Mouse (Mus musculus) midbrain, embryonic 16.5 days (tissue): Measurements from ENCODE around the gene Ccdc83. TPM values are rescaled to one million over a fixed set of nuclear protein-coding genes. Genes with fewer than 3 reads are reported as not detected.

ENCODE experiments used
- ATAC-seq: fragments of 200-750 bp; cut with Nextera tagmentation; 2 replicates; pipeline ENCODE4 v1.8.0; 2017; ENCODE audit warnings: moderate TSS enrichment
- H3K27ac ChIP-seq: fragments of 300-500 bp; sonication (generic); 2 replicates; pipeline ENCODE4 v1.5.1; 2014; ENCODE audit warnings: mild to moderate bottlenecking, low read length, mixed read lengths
- H3K27me3 ChIP-seq: fragments of 300-500 bp; sonication (generic); 2 replicates; pipeline ENCODE4 v1.6.1; 2014; ENCODE audit warnings: low read depth, low read length, mixed read lengths; ENCODE audit not compliant: control insufficient read depth, insufficient read depth
- H3K36me3 ChIP-seq: fragments of 300-500 bp; sonication (generic); 2 replicates; pipeline ENCODE4 v1.6.1; 2014; ENCODE audit warnings: mild to moderate bottlenecking, low read length, moderate library complexity, mixed read lengths; ENCODE audit not compliant: control insufficient read depth, insufficient read depth
- H3K4me1 ChIP-seq: fragments of 300-500 bp; sonication (generic); 2 replicates; pipeline ENCODE4 v1.6.1; 2014; ENCODE audit warnings: mild to moderate bottlenecking, low read length, mixed read lengths; ENCODE audit not compliant: control insufficient read depth, insufficient read depth
- H3K4me2 ChIP-seq: fragments of 300-500 bp; sonication (generic); 2 replicates; pipeline ENCODE4 v1.6.1; 2014; ENCODE audit warnings: mild to moderate bottlenecking, low read length, mixed read lengths
- H3K4me3 ChIP-seq: fragments of 300-500 bp; sonication (generic); 2 replicates; pipeline ENCODE4 v1.5.1; 2014; ENCODE audit warnings: low read depth, mild to moderate bottlenecking, low read length, moderate library complexity, mixed read lengths
- H3K9ac ChIP-seq: fragments of 300-500 bp; sonication (generic); 2 replicates; pipeline ENCODE4 v1.6.1; 2014; ENCODE audit warnings: low read depth, low read length, mixed read lengths
- H3K9me3 ChIP-seq: fragments of 300-500 bp; sonication (generic); replicated peaks from 2 replicates; pipeline ENCODE4 v1.6.1; 2014; ENCODE audit warnings: mild to moderate bottlenecking, low read length, mixed read lengths; ENCODE audit not compliant: control insufficient read depth, poor library complexity, severe bottlenecking
- WGBS: fragments of 180-500 bp; shearing (Covaris S2); extraction: QIAGEN DNeasy Blood & Tissue Kit; methylation state at CpG from one replicate; pipeline ENCODE4 v1.1.7; 2014; 5-methylcytosine and 5-hydroxymethylcytosine counted together
- polyA plus RNA-seq: library from polyadenylated mRNA; unstranded; fragments of >200 nt; fragmentation: Nextera tagmentation; extraction: Ambion mirVana; gene quantifications from 2 replicates; pipeline ENCODE4 v1.2.1, GENCODE M21; 2015

The Ccdc83 gene
- polyA plus RNA-seq, 1 experiment from 2014 or later: not detected

DNA sequence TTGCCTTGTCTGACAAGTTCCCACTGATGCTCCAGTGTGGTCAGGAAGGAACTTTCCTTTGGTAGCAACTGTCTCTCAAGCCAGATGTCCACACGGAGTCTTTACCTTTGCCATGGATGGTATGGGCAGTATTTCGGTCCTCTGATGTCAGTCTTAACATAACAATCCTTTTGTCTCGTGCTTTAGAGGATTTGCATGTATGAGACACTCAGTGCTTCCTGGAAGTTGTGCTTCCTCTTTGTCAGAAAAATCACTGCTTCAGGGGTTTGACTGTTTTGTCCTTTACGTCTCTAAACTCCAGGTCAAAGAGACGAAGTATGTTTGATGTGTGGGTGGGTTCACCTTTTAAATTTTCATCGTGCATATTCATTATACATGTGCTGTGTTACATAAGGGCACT, 26.3 kb upstream of the Ccdc83 start:
- Histone ChIP-seq H3K9me3 (no peaks in the 10 kb centered on the region), H3K4me3 (no peak overlapping the region), H3K27ac (no peak overlapping the region), H3K4me2 (no peak overlapping the region), H3K27me3 (no peaks in the 10 kb centered on the region), H3K36me3 (no peaks in the 10 kb centered on the region), H3K9ac (no peak overlapping the region), H3K4me1 (no peaks in the 10 kb centered on the region)
- no peak for ATAC-seq
- WGBS: 88% methylated on average over 6 of the region's 6 CpGs

- Histone ChIP-seq H3K4me3 (no peak overlapping the region), H3K4me2 (no peak overlapping the region), H3K27me3 (no peaks in the 10 kb centered on the region), H3K9me3 (no peaks in the 10 kb centered on the region), H3K27ac (no peak overlapping the region), H3K4me1 (no peaks in the 10 kb centered on the region), H3K9ac (no peak overlapping the region), H3K36me3 (no peaks in the 10 kb centered on the region)
- 73% methylated on average over 7 of the region's 7 CpGs for WGBS
- no peak for ATAC-seq
These were observed 19.2 kb upstream of the Ccdc83 start for GRCm38 (mm10) chr7:90284793-90285192.

- H3K9ac ChIP-seq: no peak overlapping the region
- no peaks in the 10 kb centered on the region for H3K9me3 ChIP-seq
- H3K4me3 ChIP-seq: no peak overlapping the region
- H3K27me3 ChIP-seq: no peaks in the 10 kb centered on the region
- H3K4me1 ChIP-seq: no peaks in the 10 kb centered on the region
- no peaks in the 10 kb centered on the region for H3K36me3 ChIP-seq
- 100% methylated on average over 1 of the region's 1 CpGs for WGBS
- no peak overlapping the region for H3K4me2 ChIP-seq
- no peak overlapping the region for H3K27ac ChIP-seq
- ATAC-seq: no peak
These were observed 17.2 kb upstream of the Ccdc83 start for GRCm38 (mm10) chr7:90282786-90283185.

- Histone ChIP-seq H3K4me3 (no peak overlapping the region), H3K36me3 (no peaks in the 10 kb centered on the region), H3K27ac (no peak overlapping the region), H3K4me1 (no peaks in the 10 kb centered on the region), H3K27me3 (no peaks in the 10 kb centered on the region), H3K4me2 (no peak overlapping the region), H3K9ac (no peak overlapping the region), H3K9me3 (no peaks in the 10 kb centered on the region)
- ATAC-seq: no peak
- WGBS: 84% methylated on average over 11 of the region's 11 CpGs
These were observed 16.4 kb upstream of the Ccdc83 start for GRCm38 (mm10) chr7:90281759-90282546.

GRCm38 (mm10) chr7:90280878-90281277, 15.3 kb upstream of the Ccdc83 start:
- Histone ChIP-seq H3K36me3 (no peaks in the 10 kb centered on the region), H3K4me2 (no peak overlapping the region), H3K9ac (no peak overlapping the region), H3K27ac (no peak overlapping the region), H3K4me1 (no peaks in the 10 kb centered on the region), H3K4me3 (no peak overlapping the region), H3K27me3 (no peaks in the 10 kb centered on the region), H3K9me3 (no peaks in the 10 kb centered on the region)
- no peak for ATAC-seq
- WGBS: 56% methylated on average over 8 of the region's 8 CpGs

GRCm38 (mm10) chr7:90280274-90280875, 14.8 kb upstream of the Ccdc83 start:
- no peaks in the 10 kb centered on the region for H3K27me3 ChIP-seq
- WGBS: 65% methylated on average over 11 of the region's 11 CpGs
- no peaks in the 10 kb centered on the region for H3K9me3 ChIP-seq
- H3K4me3 ChIP-seq: no peak overlapping the region
- ATAC-seq: no peak
- no peak overlapping the region for H3K9ac ChIP-seq
- no peak overlapping the region for H3K4me2 ChIP-seq
- no peak overlapping the region for H3K27ac ChIP-seq
- H3K36me3 ChIP-seq: no peaks in the 10 kb centered on the region
- no peaks in the 10 kb centered on the region for H3K4me1 ChIP-seq

- Histone ChIP-seq H3K4me1 (no peaks in the 10 kb centered on the region), H3K4me2 (no peak overlapping the region), H3K27me3 (no peaks in the 10 kb centered on the region), H3K9ac (no peak overlapping the region), H3K36me3 (no peaks in the 10 kb centered on the region), H3K27ac (no peak overlapping the region), H3K9me3 (no peaks in the 10 kb centered on the region), H3K4me3 (no peak overlapping the region)
- WGBS: 84% methylated on average over 4 of the region's 4 CpGs
- ATAC-seq: no peak
These were observed 13.6 kb upstream of the Ccdc83 start for GRCm38 (mm10) chr7:90279136-90279535.

DNA sequence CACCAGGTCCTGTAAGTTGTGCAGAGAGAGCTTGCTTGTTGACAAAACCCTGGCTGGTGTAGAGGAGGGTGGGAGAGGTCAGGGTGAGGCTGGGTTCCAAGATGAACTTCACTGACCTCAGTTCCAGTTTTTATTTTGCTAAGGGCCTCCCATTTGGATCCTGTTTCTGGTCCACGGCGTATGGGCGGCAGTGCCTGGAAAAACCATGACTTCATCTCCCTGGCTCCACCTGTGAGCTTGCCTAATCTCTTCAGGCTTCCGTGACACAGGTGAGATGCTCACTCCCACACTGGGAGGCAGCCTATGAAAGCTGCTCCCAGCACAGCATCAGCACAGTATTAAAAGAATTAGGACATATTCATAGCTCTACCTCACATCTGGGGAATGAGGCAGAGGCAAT, 12.2 kb upstream of the Ccdc83 start:
- Histone ChIP-seq H3K9me3 (no peaks in the 10 kb centered on the region), H3K36me3 (no peaks in the 10 kb centered on the region), H3K27ac (no peak overlapping the region), H3K4me2 (no peak overlapping the region), H3K27me3 (no peaks in the 10 kb centered on the region), H3K4me1 (no peaks in the 10 kb centered on the region), H3K9ac (no peak overlapping the region), H3K4me3 (no peak overlapping the region)
- no peak for ATAC-seq
- 90% methylated on average over 4 of the region's 4 CpGs for WGBS

DNA sequence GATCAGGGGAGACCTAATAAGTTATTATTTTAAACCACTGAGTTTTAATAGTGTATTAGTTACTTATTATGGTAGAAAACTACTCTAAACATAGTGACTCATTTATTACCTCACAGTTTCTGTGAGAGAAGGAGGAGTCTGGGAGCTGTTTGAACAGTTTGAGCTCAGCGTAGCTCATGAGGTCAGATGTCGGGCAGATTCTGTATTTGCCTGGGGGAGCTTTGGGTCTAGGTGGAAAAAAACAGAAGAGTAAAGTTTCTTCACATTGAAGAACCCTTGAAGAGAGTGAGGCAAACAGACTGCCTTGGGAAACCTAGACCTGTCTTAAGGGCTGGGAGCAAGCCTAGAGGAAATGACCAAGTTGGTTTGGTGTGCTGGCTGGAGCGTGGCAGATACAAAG, 11.7 kb upstream of the Ccdc83 start:
- H3K4me1 ChIP-seq: no peaks in the 10 kb centered on the region
- no peak overlapping the region for H3K4me2 ChIP-seq

More for the DNA sequence above, 11.7 kb upstream of the Ccdc83 start:
- no peaks in the 10 kb centered on the region for H3K9me3 ChIP-seq
- no peaks in the 10 kb centered on the region for H3K27me3 ChIP-seq
- H3K4me3 ChIP-seq: no peak overlapping the region
- WGBS: 89% methylated on average over 3 of the region's 3 CpGs
- no peaks in the 10 kb centered on the region for H3K36me3 ChIP-seq
- H3K27ac ChIP-seq: no peak overlapping the region
- H3K9ac ChIP-seq: no peak overlapping the region
- ATAC-seq: no peak
